Comparison of ENCODE assay signal across 15 mouse cellular contexts in genomic region chr12:92152922-92153235, GRCm38 (mm10).
"Had no signal": no experiment of that assay in that cellular context is flagged by ENCODE, and none has a peak within 500 bp of the region (broad histone marks: within the 10 kb centered on the region; RNA-seq: fewer than 3 reads in every experiment).

No protein-coding gene starts in this region.

- ATAC-seq: intestine, embryonic 16.5 days; liver, postnatal 0 days; lung, postnatal 0 days had no signal

- H3K4me3 ChIP-seq: limb, embryonic 12.5 days; limb, embryonic 15.5 days; midbrain, embryonic 12.5 days; midbrain, embryonic 15.5 days; neural tube, embryonic 12.5 days; neural tube, embryonic 15.5 days had no signal

- H3K27ac ChIP-seq: limb, embryonic 12.5 days; limb, embryonic 15.5 days; liver, embryonic 14.5 days; macrophage; midbrain, embryonic 12.5 days; midbrain, embryonic 15.5 days; neural tube, embryonic 12.5 days; neural tube, embryonic 15.5 days had no signal

- H3K4me2 ChIP-seq: limb, embryonic 12.5 days; limb, embryonic 15.5 days; liver, embryonic 11.5 days; lung, embryonic 14.5 days; midbrain, embryonic 12.5 days; midbrain, embryonic 15.5 days; neural tube, embryonic 12.5 days; neural tube, embryonic 15.5 days had no signal

- H3K9me3 ChIP-seq: limb, embryonic 12.5 days; limb, embryonic 15.5 days; midbrain, embryonic 12.5 days; midbrain, embryonic 15.5 days; neural tube, embryonic 12.5 days; neural tube, embryonic 15.5 days had no signal

- H3K36me3 ChIP-seq: limb, embryonic 12.5 days; limb, embryonic 15.5 days; midbrain, embryonic 12.5 days; midbrain, embryonic 15.5 days; neural tube, embryonic 12.5 days; neural tube, embryonic 15.5 days had no signal

- H3K4me1 ChIP-seq: limb, embryonic 12.5 days; limb, embryonic 15.5 days; midbrain, embryonic 15.5 days; neural tube, embryonic 12.5 days; neural tube, embryonic 15.5 days had no signal

- H3K9ac ChIP-seq: limb, embryonic 12.5 days; limb, embryonic 15.5 days; liver, embryonic 14.5 days; liver, postnatal 0 days; lung, embryonic 14.5 days; midbrain, embryonic 12.5 days; midbrain, embryonic 15.5 days; neural tube, embryonic 12.5 days; neural tube, embryonic 15.5 days had no signal

- DNase-seq: liver, postnatal 0 days; lung, embryonic 14.5 days; thymus, adult 18-20 months; thymus, postnatal 36 days had no signal

- H3K27me3 ChIP-seq: limb, embryonic 12.5 days; limb, embryonic 15.5 days; midbrain, embryonic 12.5 days; midbrain, embryonic 15.5 days; neural tube, embryonic 12.5 days; neural tube, embryonic 15.5 days had no signal
